Mouse (Mus musculus) neural tube, embryonic 12.5 days (tissue): ENCODE data around the gene Map3k11. TPM values are rescaled to one million over a fixed set of nuclear protein-coding genes. Genes with fewer than 3 reads are reported as not detected.
A peak's percentile ranks its signal among the peaks of the same experiment; 100 is the strongest.

Experiments
- ATAC-seq: fragments of 200-750 bp; cut with Nextera tagmentation; 2 replicates; pipeline ENCODE4 v1.8.0; 2017; ENCODE audit warnings: low read depth, mild to moderate bottlenecking, moderate TSS enrichment, moderate library complexity; ENCODE audit not compliant: low FRiP score
- H3K27ac ChIP-seq: fragments of 300-500 bp; sonication (generic); 2 replicates; pipeline ENCODE4 v1.5.1; 2016
- H3K27me3 ChIP-seq: fragments of 300-500 bp; sonication (generic); replicated peaks from 2 replicates; pipeline ENCODE4 v1.6.1; 2016; ENCODE audit warnings: mild to moderate bottlenecking
- H3K36me3 ChIP-seq: fragments of 300-500 bp; sonication (generic); 2 replicates; pipeline ENCODE4 v1.6.1; 2016; ENCODE audit warnings: mild to moderate bottlenecking
- H3K4me1 ChIP-seq: fragments of 300-500 bp; sonication (generic); 2 replicates; pipeline ENCODE4 v1.6.1; 2016
- H3K4me2 ChIP-seq: fragments of 300-500 bp; sonication (generic); replicated peaks from 2 replicates; pipeline ENCODE4 v1.6.1; 2016; ENCODE audit warnings: mild to moderate bottlenecking
- H3K4me3 ChIP-seq: fragments of 300-500 bp; sonication (generic); 2 replicates; pipeline ENCODE4 v1.5.1; 2016
- H3K9ac ChIP-seq: fragments of 300-500 bp; sonication (generic); 2 replicates; pipeline ENCODE4 v1.6.1; 2016; ENCODE audit warnings: mild to moderate bottlenecking
- H3K9me3 ChIP-seq: fragments of 300-500 bp; sonication (generic); 2 replicates; pipeline ENCODE4 v1.6.1; 2016; ENCODE audit warnings: mild to moderate bottlenecking
- WGBS: fragments of 180-500 bp; shearing (Covaris S2); methylation state at CpG from one replicate; pipeline ENCODE4 v1.1.7; 2016; 5-methylcytosine and 5-hydroxymethylcytosine counted together
- microRNA-seq: library from miRNA; unstranded; fragments of <30 nt; microRNA quantifications from one replicate; pipeline ENCODE4, GENCODE M21; 2017
- polyA plus RNA-seq: library from polyadenylated mRNA; unstranded; fragments of >200 nt; fragmentation: Nextera tagmentation; extraction: Ambion mirVana; gene quantifications from 2 replicates; pipeline ENCODE4 v1.2.1, GENCODE M21; 2016

Map3k11 gene
- polyA plus RNA-seq, 1 experiment from 2014 or later = 28.9 TPM

DNA sequence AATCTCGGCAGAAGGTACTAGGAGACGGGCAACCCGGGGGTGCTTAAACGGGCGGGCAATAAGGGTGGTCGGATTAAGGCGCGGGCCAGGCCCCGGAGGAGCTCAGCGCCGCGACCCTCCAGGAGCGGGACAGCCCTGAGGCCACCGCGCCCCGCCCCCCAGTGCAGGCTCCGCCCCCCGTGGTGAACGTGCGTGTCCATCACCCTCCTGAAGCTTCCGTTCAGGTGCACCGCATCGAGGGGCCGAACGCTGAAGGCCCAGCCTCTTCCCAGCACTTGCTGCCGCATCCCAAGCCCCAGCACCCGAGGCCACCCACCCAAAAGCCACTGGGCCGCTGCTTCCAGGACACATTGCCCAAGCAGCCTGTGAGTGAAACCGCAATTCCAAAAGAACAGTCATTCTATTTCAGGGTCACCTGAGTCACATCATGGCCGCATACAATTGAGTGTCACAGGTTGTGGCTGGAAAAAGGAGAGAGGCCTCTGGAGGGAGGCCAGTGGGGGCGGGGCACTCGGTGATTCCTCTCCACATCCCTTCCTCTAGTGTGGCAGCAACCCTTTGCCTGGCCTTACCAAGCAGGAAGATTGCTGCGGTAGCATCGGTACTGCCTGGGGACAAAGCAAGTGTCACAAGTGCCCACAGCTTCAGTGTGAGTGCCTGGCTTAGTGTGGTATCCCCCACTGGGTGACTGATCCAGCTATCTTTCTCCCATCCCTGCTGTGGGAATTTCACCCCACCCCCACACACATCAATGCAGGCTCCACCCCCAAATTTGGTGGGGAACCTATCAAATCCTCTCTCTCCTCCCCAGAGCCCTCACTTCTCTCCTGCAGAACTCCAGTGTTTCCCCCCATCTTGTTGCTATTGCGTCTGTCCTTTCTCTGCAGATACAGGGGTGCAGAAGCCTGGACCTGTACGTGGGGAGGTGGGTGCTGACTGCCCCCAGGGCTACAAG, 57.5 kb downstream of the Map3k11 start:
- Histone ChIP-seq H3K4me3 (peak overlapping the region; percentile 20; the same call in 1 of the 2 replicates), H3K27me3 (peaks cover 63% of the 10 kb centered on the region), H3K27ac (no peak overlapping the region), H3K9ac (peak overlapping the region; percentile 48), H3K4me1 (peaks cover 40% of the 10 kb centered on the region), H3K9me3 (no peaks in the 10 kb centered on the region), H3K36me3 (no peaks in the 10 kb centered on the region), H3K4me2 (peak overlapping the region; percentile 56)
- no peak for ATAC-seq
- WGBS = 4% methylated on average over 36 of the region's 36 CpGs

DNA sequence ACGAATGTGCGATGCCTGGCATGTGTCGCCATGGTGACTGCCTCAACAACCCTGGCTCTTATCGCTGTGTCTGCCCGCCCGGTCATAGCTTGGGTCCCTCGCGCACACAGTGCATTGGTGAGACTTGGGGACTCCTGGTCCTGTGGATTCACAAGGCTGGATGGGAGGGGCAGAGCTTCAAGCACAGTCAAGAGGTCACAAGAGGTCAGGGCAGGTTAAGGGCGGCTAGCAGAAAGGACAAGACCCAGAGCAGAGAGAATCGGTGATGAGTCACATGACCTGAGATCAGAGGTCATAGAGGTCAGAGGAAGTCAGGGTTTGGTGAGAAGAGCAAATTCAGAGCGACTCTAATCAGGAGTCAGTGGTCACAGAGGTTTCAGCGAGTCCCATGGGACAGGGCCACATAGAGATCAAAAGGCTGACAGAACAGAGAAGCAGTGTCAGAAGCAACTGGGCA, 58.4 kb downstream of the Map3k11 start:
- Histone ChIP-seq H3K9ac (no peak overlapping the region), H3K27ac (no peak overlapping the region), H3K4me2 (peak overlapping the region; percentile 56; the same call in 1 of the 2 replicates), H3K9me3 (no peaks in the 10 kb centered on the region), H3K4me3 (no peak overlapping the region), H3K36me3 (no peaks in the 10 kb centered on the region), H3K4me1 (peaks cover 41% of the 10 kb centered on the region), H3K27me3 (peaks cover 72% of the 10 kb centered on the region)
- ATAC-seq = no peak
- 23% methylated on average over 12 of the region's 12 CpGs for WGBS

DNA sequence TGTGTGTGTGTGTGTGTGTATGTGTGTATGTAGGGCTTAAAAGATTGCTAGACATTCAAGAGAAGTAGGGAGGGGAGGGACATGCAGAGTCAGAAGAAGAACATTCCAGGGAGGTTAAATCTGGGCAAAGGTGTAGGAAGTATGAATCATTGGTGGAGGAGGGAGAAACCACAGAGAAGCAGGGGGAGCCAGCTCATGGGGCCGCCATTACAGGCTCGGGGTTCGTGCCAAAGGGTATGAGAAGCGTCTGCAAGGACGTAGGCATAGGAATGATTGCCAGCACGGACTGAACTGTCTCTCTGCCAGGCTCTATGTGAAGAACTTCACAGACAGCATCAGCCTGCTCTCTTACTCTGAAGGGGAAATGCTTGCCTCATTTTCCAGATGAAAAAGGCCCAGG, 60.9 kb downstream of the Map3k11 start:
- ATAC-seq = no peak
- Histone ChIP-seq H3K4me2 (no peak overlapping the region), H3K27ac (no peak overlapping the region), H3K4me3 (no peak overlapping the region), H3K4me1 (peaks cover 29% of the 10 kb centered on the region), H3K9me3 (no peaks in the 10 kb centered on the region), H3K27me3 (peaks cover 76% of the 10 kb centered on the region), H3K9ac (no peak overlapping the region), H3K36me3 (no peaks in the 10 kb centered on the region)
- WGBS = 77% methylated on average over 6 of the region's 6 CpGs

DNA sequence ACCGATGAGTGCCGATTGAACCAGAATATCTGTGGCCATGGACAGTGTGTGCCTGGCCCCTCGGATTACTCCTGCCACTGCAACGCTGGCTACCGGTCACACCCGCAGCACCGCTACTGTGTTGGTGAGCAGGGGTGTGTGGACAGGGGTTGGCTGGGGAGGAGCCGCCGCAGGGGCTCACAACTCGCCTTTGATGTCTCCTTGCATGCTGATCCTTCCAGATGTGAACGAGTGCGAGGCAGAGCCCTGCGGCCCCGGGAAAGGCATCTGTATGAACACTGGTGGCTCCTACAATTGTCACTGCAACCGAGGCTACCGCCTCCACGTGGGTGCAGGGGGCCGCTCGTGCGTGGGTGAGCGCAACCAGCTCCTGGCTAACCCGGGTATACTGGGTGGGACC, 62.4 kb downstream of the Map3k11 start:
- no peaks in the 10 kb centered on the region for H3K9me3 ChIP-seq
- no peaks in the 10 kb centered on the region for H3K36me3 ChIP-seq
- peaks cover 76% of the 10 kb centered on the region for H3K27me3 ChIP-seq
- H3K27ac ChIP-seq = no peak overlapping the region
- WGBS = 6% methylated on average over 22 of the region's 22 CpGs
- ATAC-seq = no peak
- peak overlapping the region; percentile 29 for H3K4me2 ChIP-seq
- 0 out of 2 replicates have a peak overlapping the region, but pooled peaks have one; percentile 16 for H3K4me3 ChIP-seq
- peaks cover 22% of the 10 kb centered on the region for H3K4me1 ChIP-seq
- peak overlapping the region; percentile 1; the same call in 1 of the 2 replicates for H3K9ac ChIP-seq

DNA sequence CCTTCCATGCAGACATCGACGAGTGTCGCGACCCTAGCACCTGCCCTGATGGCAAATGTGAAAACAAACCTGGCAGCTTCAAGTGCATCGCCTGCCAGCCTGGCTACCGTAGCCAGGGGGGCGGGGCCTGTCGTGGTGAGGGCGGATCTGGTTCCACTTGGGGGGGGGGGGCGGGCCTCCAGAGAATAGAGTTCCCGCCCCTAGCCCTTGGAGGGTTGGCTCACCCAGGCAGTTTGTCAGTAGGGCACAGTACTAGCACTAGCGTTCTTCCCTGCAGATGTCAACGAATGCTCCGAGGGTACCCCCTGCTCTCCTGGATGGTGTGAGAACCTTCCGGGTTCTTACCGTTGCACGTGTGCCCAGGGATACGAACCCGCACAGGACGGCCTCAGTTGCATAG, 63.2 kb downstream of the Map3k11 start:
- Histone ChIP-seq H3K9ac (0 out of 2 replicates have a peak overlapping the region, but pooled peaks have one; percentile 1), H3K36me3 (no peaks in the 10 kb centered on the region; the same call in 1 of the 2 replicates), H3K4me1 (peaks cover 18% of the 10 kb centered on the region), H3K9me3 (no peaks in the 10 kb centered on the region), H3K27me3 (peaks cover 76% of the 10 kb centered on the region), H3K4me2 (peak overlapping the region; percentile 29), H3K4me3 (no peak overlapping the region), H3K27ac (no peak overlapping the region)
- 5% methylated on average over 20 of the region's 20 CpGs for WGBS
- no peak for ATAC-seq

Small RNA genes within 50 kb of the gene (microRNA-seq; reads per million reads assigned to microRNA genes)
- gene Mir6987 = not detected

Other genes with a start within 250 kb of the Map3k11 start
- gene Fosl1, start 241.2 kb upstream of the Map3k11 start, polyA plus RNA-seq = not detected in 2 replicates
- gene Ccdc85b, start 230.8 kb upstream of the Map3k11 start, polyA plus RNA-seq = 12.9 and 13.0 TPM in 2 replicates
- 142 and 145 TPM in 2 replicates for gene Fibp, start 228.1 kb upstream of the Map3k11 start, polyA plus RNA-seq
- 3.3 and 4.2 TPM in 2 replicates for gene Ctsw, start 220.2 kb upstream of the Map3k11 start, polyA plus RNA-seq
- gene Efemp2, start 214.8 kb upstream of the Map3k11 start, polyA plus RNA-seq = 58.3 and 60.3 TPM in 2 replicates
- gene Mus81, start 200.3 kb upstream of the Map3k11 start, polyA plus RNA-seq = 44.6 and 47.9 TPM in 2 replicates
- gene Cfl1, start 198.3 kb upstream of the Map3k11 start, polyA plus RNA-seq = 3,361 and 3,377 TPM in 2 replicates
- 0.32 and 0.46 TPM in 2 replicates for gene 1700020D05Rik, start 185.0 kb upstream of the Map3k11 start, polyA plus RNA-seq
- gene Snx32, start 178.2 kb upstream of the Map3k11 start, polyA plus RNA-seq = 43.1 and 47.1 TPM in 2 replicates
- gene Ovol1, start 128.1 kb upstream of the Map3k11 start, polyA plus RNA-seq = 0.29 and 0.32 TPM in 2 replicates
- gene Ap5b1, start 120.7 kb upstream of the Map3k11 start, polyA plus RNA-seq = 2.5 and 2.8 TPM in 2 replicates
- 140 and 148 TPM in 2 replicates for gene Rnaseh2c, start 86.9 kb upstream of the Map3k11 start, polyA plus RNA-seq
- gene Kat5, start 78.5 kb upstream of the Map3k11 start, polyA plus RNA-seq = 67.4 and 73.3 TPM in 2 replicates
- gene Rela, start 51.3 kb upstream of the Map3k11 start, polyA plus RNA-seq = 34.7 and 36.7 TPM in 2 replicates
- 24.8 and 25.7 TPM in 2 replicates for gene Sipa1, start 25.0 kb upstream of the Map3k11 start, polyA plus RNA-seq
- 30.3 and 32.4 TPM in 2 replicates for gene Pcnx3, start 166 bp downstream of the Map3k11 start, polyA plus RNA-seq
- 0.19 TPM in 2 replicates for gene Kcnk7, start 15.6 kb downstream of the Map3k11 start, polyA plus RNA-seq
- gene Ehbp1l1, start 37.6 kb downstream of the Map3k11 start, polyA plus RNA-seq = 10.1 and 10.5 TPM in 2 replicates
- gene Fam89b, start 40.9 kb downstream of the Map3k11 start, polyA plus RNA-seq = 193 and 195 TPM in 2 replicates
- 10.6 and 12.6 TPM in 2 replicates for gene Ltbp3, start 52.2 kb downstream of the Map3k11 start, polyA plus RNA-seq
- 66.1 and 70.4 TPM in 2 replicates for gene Scyl1, start 82.7 kb downstream of the Map3k11 start, polyA plus RNA-seq
- 27.0 and 33.0 TPM in 2 replicates for gene Frmd8, start 186.5 kb downstream of the Map3k11 start, polyA plus RNA-seq
- 1.7 and 2.5 TPM in 2 replicates for gene Slc25a45, start 189.1 kb downstream of the Map3k11 start, polyA plus RNA-seq
- gene Tigd3, start 205.4 kb downstream of the Map3k11 start, polyA plus RNA-seq = 10.5 and 11.8 TPM in 2 replicates
- gene Dpf2, start 224.3 kb downstream of the Map3k11 start, polyA plus RNA-seq = 156 and 174 TPM in 2 replicates
- 4.7 and 5.7 TPM in 2 replicates for gene Cdc42ep2, start 236.1 kb downstream of the Map3k11 start, polyA plus RNA-seq